Mouse (Mus musculus): ENCODE results near the gene Tekt3. TPM values are rescaled to one million over a fixed set of nuclear protein-coding genes. Genes with fewer than 3 reads are reported as not detected.

The Tekt3 gene
- polyA plus RNA-seq, 1 experiment, result not detected

DNA sequence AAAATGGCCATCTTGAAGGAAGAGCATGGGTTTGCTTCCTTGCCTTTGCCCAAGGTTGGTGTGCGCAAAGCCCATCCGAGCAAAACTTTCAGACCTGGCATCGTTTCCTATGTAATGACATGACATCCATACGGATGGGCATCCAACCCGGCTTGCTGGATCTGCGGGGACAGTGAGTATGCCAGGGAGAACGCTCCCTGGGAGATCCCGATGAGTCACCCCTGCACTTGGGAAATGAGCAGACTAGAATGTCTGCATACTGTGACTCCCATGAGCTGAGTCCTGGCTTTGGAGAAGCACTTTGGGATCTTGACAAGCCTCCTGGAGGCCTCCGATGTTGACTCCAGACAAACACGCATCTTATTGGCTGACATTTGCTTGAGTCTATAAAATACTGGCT, 9.5 kb upstream of the Tekt3 start:
- Histone ChIP-seq H3K4me3 (ENCODE audit: insufficient read depth, low read depth, low read length) (no peak overlapping the region), H3K27ac (ENCODE audit: insufficient read depth, low read depth, low read length) (no peak overlapping the region), H3K4me1 (ENCODE audit: control insufficient read depth, insufficient read depth, low read length) (no peaks in the 10 kb centered on the region; the same call in 1 of the 2 replicates)
- WGBS, result 72% methylated on average over 10 of the region's 10 CpGs
- TF ChIP-seq CTCF (IDR thresholded peaks at IDR 0.05; ENCODE audit: insufficient read depth, low read depth, low read length) (no peak), POLR2A (IDR thresholded peaks at IDR 0.05; ENCODE audit: insufficient read depth, low read depth, low read length) (no peak)

DNA sequence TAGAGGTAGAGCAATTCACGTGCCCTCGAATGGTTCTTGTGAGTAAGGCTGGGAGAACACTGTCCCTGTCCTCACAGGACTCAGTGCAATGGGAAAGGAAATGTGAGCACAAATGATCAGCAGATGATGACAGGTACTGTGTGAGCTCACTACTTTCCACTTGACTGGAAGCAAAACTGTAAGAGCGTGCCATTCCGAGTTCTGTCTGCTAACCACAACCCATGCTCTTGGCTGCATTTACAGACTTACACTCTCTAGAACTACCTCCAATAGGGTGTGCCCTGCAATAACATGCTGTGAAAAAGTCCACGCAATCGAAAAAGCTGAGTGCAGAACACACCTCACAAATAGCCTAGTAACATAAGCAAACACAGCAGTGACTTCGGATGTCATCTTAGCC, 5.9 kb upstream of the Tekt3 start:
- no peaks in the 10 kb centered on the region; the same call in 1 of the 2 replicates for H3K4me1 ChIP-seq (ENCODE audit: control insufficient read depth, insufficient read depth, low read length)
- no peak overlapping the region for H3K27ac ChIP-seq (ENCODE audit: insufficient read depth, low read depth, low read length)
- WGBS, result 90% methylated on average over 7 of the region's 7 CpGs
- H3K4me3 ChIP-seq (ENCODE audit: insufficient read depth, low read depth, low read length), result no peak overlapping the region
- TF ChIP-seq CTCF (IDR thresholded peaks at IDR 0.05; ENCODE audit: insufficient read depth, low read depth, low read length) (no peak), POLR2A (IDR thresholded peaks at IDR 0.05; ENCODE audit: insufficient read depth, low read depth, low read length) (no peak)

DNA sequence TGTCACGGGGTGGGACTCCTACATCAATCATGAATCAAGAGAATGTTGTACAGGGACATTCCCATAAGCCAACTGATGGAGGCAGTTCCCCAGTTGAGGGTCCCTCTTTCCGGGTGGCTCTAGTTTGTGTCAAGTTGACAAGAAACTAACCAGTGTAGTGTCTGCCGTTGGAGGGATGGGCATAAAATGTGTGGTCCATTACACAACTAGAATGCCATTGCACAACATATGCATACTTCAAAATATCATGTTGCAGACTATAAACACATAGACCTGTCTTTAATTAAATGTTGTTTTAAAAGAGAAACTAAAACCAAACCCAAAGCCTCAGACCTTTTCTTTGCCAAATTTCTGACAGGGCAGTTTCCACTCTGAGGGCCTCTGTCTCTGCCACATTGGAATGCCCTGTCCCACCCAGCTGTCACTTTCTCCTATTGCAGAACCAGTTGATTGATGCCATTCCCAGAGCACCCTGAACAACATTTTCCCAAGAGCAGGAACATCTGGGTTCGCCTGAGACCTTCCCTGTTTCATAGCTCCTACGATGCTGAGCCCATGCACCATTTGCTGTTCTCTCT, 3.0 kb upstream of the Tekt3 start:
- Histone ChIP-seq H3K4me1 (ENCODE audit: control insufficient read depth, insufficient read depth, low read length) (peaks cover 3% of the 10 kb centered on the region; the same call in 1 of the 2 replicates), H3K4me3 (ENCODE audit: insufficient read depth, low read depth, low read length) (no peak overlapping the region), H3K27ac (ENCODE audit: insufficient read depth, low read depth, low read length) (no peak overlapping the region)
- 86% methylated on average over 5 of the region's 5 CpGs for WGBS
- no peak for TF ChIP-seq POLR2A (IDR thresholded peaks at IDR 0.05; ENCODE audit: insufficient read depth, low read depth, low read length)
- TF ChIP-seq CTCF (IDR thresholded peaks at IDR 0.05; ENCODE audit: insufficient read depth, low read depth, low read length), result no peak

DNA sequence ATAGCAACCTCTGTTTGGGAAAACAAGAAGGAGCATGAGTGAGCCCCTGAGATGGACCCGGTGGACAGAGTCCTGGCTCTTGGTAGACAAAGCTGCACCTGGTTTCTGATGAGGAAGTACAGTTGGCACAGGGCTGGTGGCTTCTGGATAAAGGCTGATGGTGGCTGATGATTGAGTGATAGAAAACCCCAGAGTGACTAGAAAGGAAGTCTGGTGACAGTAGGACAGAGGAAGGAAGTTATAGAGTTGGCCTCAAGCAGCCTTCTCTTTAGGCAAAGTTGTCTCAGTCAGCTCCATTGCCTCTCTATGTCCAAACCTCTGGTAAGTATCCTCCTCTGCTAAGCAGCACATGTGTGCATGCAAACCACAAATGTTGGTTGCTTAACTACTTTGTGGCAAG, 1.5 kb upstream of the Tekt3 start:
- peaks cover 3% of the 10 kb centered on the region; the same call in 1 of the 2 replicates for H3K4me1 ChIP-seq (ENCODE audit: control insufficient read depth, insufficient read depth, low read length)
- no peak overlapping the region for H3K27ac ChIP-seq (ENCODE audit: insufficient read depth, low read depth, low read length)
- no peak overlapping the region for H3K4me3 ChIP-seq (ENCODE audit: insufficient read depth, low read depth, low read length)
- WGBS, result 85% methylated on average over 1 of the region's 1 CpGs
- TF ChIP-seq POLR2A (IDR thresholded peaks at IDR 0.05; ENCODE audit: insufficient read depth, low read depth, low read length), result no peak
- TF ChIP-seq CTCF (IDR thresholded peaks at IDR 0.05; ENCODE audit: insufficient read depth, low read depth, low read length), result no peak

DNA sequence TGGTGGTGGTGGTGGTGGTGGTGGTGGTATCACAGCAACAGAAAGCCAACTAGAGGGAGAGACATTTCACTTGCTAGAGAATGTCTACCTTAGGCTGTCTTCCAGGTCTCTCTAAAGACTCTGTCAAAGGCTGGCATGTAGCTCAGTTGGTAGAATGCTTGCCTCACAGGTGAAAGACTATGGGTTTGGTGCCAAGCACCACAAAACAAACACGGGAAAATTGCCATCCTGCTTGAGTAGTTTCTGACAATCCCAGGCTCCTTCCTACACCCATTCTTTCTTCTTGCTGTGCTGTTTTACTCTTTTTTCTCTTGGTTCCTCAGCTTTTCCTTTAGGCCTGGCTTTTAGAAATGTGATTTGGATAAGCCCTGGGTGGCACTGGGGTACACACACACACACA, 5.1 kb downstream of the Tekt3 start:
- H3K4me1 ChIP-seq (ENCODE audit: control insufficient read depth, insufficient read depth, low read length), result peaks cover 2% of the 10 kb centered on the region; the same call in 1 of the 2 replicates
- TF ChIP-seq CTCF (IDR thresholded peaks at IDR 0.05; ENCODE audit: insufficient read depth, low read depth, low read length) (no peak), POLR2A (IDR thresholded peaks at IDR 0.05; ENCODE audit: insufficient read depth, low read depth, low read length) (no peak)
- no peak overlapping the region for H3K4me3 ChIP-seq (ENCODE audit: insufficient read depth, low read depth, low read length)
- 37% methylated on average over 1 of the region's 1 CpGs for WGBS
- H3K27ac ChIP-seq (ENCODE audit: insufficient read depth, low read depth, low read length), result no peak overlapping the region

DNA sequence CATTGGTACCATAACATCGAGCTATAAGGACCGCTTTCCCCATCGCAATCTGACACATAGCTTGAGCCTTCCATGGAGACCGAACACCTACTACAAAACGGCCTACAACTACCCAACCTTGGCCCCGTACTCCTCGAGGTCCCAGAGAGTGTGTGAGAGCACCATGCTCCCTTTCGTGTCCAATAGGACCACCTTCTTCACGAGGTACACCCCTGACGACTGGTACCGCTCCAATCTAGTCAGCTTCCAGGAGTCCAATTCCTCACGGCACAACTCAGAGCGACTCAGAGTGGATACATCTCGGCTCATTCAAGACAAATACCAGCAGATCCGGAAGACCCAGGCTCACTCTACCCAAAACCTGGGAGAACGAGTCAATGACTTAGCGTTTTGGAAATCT, 8.6 kb downstream of the Tekt3 start:
- no peak overlapping the region for H3K4me3 ChIP-seq (ENCODE audit: insufficient read depth, low read depth, low read length)
- no peaks in the 10 kb centered on the region for H3K4me1 ChIP-seq (ENCODE audit: control insufficient read depth, insufficient read depth, low read length)
- H3K27ac ChIP-seq (ENCODE audit: insufficient read depth, low read depth, low read length), result no peak overlapping the region
- WGBS, result 94% methylated on average over 17 of the region's 17 CpGs
- TF ChIP-seq CTCF (IDR thresholded peaks at IDR 0.05; ENCODE audit: insufficient read depth, low read depth, low read length), result no peak
- TF ChIP-seq POLR2A (IDR thresholded peaks at IDR 0.05; ENCODE audit: insufficient read depth, low read depth, low read length), result no peak

DNA sequence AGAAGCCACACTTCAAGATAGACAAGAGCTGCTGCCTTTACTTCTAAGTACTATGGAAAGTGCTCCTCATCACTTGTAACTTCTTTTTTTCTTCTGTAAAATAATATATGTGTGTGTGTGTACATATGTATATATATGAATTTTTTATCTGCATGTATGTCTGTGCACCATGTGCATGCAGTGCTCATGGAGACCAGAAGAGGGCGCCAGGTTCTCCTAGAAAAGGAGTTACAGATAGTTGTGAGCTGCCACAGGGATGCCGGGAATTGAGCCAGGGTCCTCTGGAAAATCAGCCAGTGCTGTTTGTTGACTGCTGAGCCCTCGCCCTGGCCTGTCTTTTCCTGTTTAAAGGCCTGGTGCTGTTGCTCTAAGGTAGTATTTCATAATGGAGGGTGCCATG, 23.1 kb downstream of the Tekt3 start:
- Histone ChIP-seq H3K4me1 (ENCODE audit: control insufficient read depth, insufficient read depth, low read length) (no peaks in the 10 kb centered on the region), H3K4me3 (ENCODE audit: insufficient read depth, low read depth, low read length) (no peak overlapping the region), H3K27ac (ENCODE audit: insufficient read depth, low read depth, low read length) (no peak overlapping the region)
- WGBS, result 86% methylated on average over 3 of the region's 3 CpGs
- no peak for TF ChIP-seq CTCF (IDR thresholded peaks at IDR 0.05; ENCODE audit: insufficient read depth, low read depth, low read length)
- no peak for TF ChIP-seq POLR2A (IDR thresholded peaks at IDR 0.05; ENCODE audit: insufficient read depth, low read depth, low read length)

DNA sequence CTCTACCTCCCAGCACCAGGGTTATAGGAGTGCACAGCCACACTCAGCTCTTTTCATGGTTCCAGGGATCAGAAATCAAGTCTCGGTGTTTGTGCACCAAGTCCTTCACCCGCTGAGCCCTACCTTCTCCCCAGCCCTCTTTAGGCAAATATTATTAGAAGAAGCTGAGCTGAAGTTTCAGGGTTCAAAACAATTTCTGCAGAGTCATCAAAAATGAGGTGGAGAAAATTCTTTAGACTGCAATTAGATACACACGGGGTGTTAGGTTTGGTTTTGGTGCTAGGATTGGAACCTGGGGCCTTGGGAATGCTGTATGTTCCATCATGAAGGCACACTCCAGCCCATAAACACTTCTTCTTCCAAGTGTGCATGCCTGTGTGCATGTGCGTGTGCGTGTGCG, 27.2 kb downstream of the Tekt3 start:
- Histone ChIP-seq H3K4me3 (ENCODE audit: insufficient read depth, low read depth, low read length) (no peak overlapping the region), H3K4me1 (ENCODE audit: control insufficient read depth, insufficient read depth, low read length) (no peaks in the 10 kb centered on the region), H3K27ac (ENCODE audit: insufficient read depth, low read depth, low read length) (no peak overlapping the region)
- WGBS, result 96% methylated on average over 6 of the region's 6 CpGs
- TF ChIP-seq CTCF (IDR thresholded peaks at IDR 0.05; ENCODE audit: insufficient read depth, low read depth, low read length), result no peak
- no peak for TF ChIP-seq POLR2A (IDR thresholded peaks at IDR 0.05; ENCODE audit: insufficient read depth, low read depth, low read length)

DNA sequence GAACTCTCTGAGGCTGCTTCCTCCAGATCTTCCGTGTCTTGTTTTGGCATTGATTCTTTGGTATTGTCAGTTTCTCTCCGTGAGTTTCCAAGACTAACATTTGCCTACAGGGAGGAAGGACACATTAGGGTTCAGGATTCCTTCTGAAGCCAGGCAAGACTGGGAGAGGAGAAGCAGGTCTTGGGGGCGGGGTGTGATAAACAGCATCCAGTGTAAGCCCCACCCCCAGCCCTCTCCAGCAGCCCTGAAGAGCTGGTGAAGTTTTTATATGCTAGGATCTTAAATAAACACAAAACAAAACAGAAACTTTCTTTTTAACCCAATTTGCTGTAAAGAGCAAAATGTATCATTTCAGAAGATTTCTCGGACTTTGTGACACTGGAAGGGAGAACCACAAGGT, 28.8 kb downstream of the Tekt3 start:
- Histone ChIP-seq H3K27ac (ENCODE audit: insufficient read depth, low read depth, low read length) (no peak overlapping the region), H3K4me3 (ENCODE audit: insufficient read depth, low read depth, low read length) (no peak overlapping the region), H3K4me1 (ENCODE audit: control insufficient read depth, insufficient read depth, low read length) (no peaks in the 10 kb centered on the region)
- no peak for TF ChIP-seq POLR2A (IDR thresholded peaks at IDR 0.05; ENCODE audit: insufficient read depth, low read depth, low read length)
- TF ChIP-seq CTCF (IDR thresholded peaks at IDR 0.05; ENCODE audit: insufficient read depth, low read depth, low read length), result no peak
- 48% methylated on average over 4 of the region's 4 CpGs for WGBS

DNA sequence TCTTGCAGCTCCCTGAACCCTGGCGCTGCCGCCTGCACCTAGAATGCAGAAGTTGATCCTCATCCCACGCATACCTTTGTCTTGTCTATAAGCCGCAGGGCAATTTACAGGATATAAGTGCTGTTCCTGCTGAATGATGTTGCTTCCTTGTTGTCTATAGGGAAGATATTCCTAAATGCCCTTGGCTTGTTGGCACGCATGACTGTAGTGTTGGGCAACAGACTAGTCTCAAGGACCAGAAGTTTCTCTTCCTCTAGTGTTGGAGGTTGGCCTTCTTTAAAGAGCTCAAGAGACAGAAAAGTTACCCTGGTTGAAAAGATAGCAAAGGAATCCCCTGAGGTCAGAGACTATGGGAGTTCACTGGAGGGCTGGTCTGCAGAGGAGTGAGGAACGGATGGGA, 29.5 kb downstream of the Tekt3 start:
- TF ChIP-seq POLR2A (IDR thresholded peaks at IDR 0.05; ENCODE audit: insufficient read depth, low read depth, low read length) (no peak), CTCF (IDR thresholded peaks at IDR 0.05; ENCODE audit: insufficient read depth, low read depth, low read length) (no peak)
- no peak overlapping the region for H3K27ac ChIP-seq (ENCODE audit: insufficient read depth, low read depth, low read length)
- WGBS, result 97% methylated on average over 6 of the region's 6 CpGs

More for the DNA sequence above, 29.5 kb downstream of the Tekt3 start:
- no peak overlapping the region for H3K4me3 ChIP-seq (ENCODE audit: insufficient read depth, low read depth, low read length)
- H3K4me1 ChIP-seq (ENCODE audit: control insufficient read depth, insufficient read depth, low read length), result no peaks in the 10 kb centered on the region

Measured in olfactory bulb, adult 2 months (tissue).